Mouse (Mus musculus): ENCODE results near the gene Tgm2. TPM values are rescaled to one million over a fixed set of nuclear protein-coding genes. Genes with fewer than 3 reads are reported as not detected.

The Tgm2 gene
- polyA plus RNA-seq, 1 experiment: 9.5 TPM

GRCm38 (mm10) chr2:158080622-158081241 lies 65.5 kb downstream of the Tgm2 start:
- Histone ChIP-seq H3K4me3 (ENCODE audit: control insufficient read depth, low read depth, low read length) (no peak overlapping the region), H3K27me3 (ENCODE audit: control insufficient read depth, insufficient read depth, low read length) (no peaks in the 10 kb centered on the region), H3K36me3 (ENCODE audit: control insufficient read depth, insufficient read depth, low read length) (no peaks in the 10 kb centered on the region), H3K4me1 (ENCODE audit: control insufficient read depth, insufficient read depth, low read length) (peaks cover 5% of the 10 kb centered on the region; the same call in 1 of the 2 replicates), H3K27ac (ENCODE audit: control insufficient read depth, insufficient read depth, low read depth, low read length) (no peak overlapping the region)
- TF ChIP-seq POLR2A (IDR thresholded peaks at IDR 0.05; ENCODE audit: control insufficient read depth, low read depth, low read length) (no peak), CTCF (IDR thresholded peaks at IDR 0.05; ENCODE audit: control insufficient read depth, insufficient read depth, insufficient replicate concordance, low read depth, low read length) (no peak)

- Histone ChIP-seq H3K27ac (ENCODE audit: control insufficient read depth, insufficient read depth, low read depth, low read length) (no peak overlapping the region), H3K27me3 (ENCODE audit: control insufficient read depth, insufficient read depth, low read length) (no peaks in the 10 kb centered on the region)
These were observed 66.3 kb downstream of the Tgm2 start for GRCm38 (mm10) chr2:158079843-158080395.

GRCm38 (mm10) chr2:158078971-158079370 lies 67.3 kb downstream of the Tgm2 start:
- Histone ChIP-seq H3K4me3 (ENCODE audit: control insufficient read depth, low read depth, low read length) (no peak overlapping the region), H3K27me3 (ENCODE audit: control insufficient read depth, insufficient read depth, low read length) (no peaks in the 10 kb centered on the region), H3K36me3 (ENCODE audit: control insufficient read depth, insufficient read depth, low read length) (no peaks in the 10 kb centered on the region; the same call in 1 of the 2 replicates), H3K4me1 (ENCODE audit: control insufficient read depth, insufficient read depth, low read length) (peaks cover 5% of the 10 kb centered on the region; the same call in 1 of the 2 replicates), H3K27ac (ENCODE audit: control insufficient read depth, insufficient read depth, low read depth, low read length) (no peak overlapping the region)
- TF ChIP-seq CTCF (IDR thresholded peaks at IDR 0.05; ENCODE audit: control insufficient read depth, insufficient read depth, insufficient replicate concordance, low read depth, low read length): no peak
- no peak for TF ChIP-seq POLR2A (IDR thresholded peaks at IDR 0.05; ENCODE audit: control insufficient read depth, low read depth, low read length)

More at GRCm38 (mm10) chr2:158079843-158080395, 66.3 kb downstream of the Tgm2 start:
- no peaks in the 10 kb centered on the region; the same call in 1 of the 2 replicates for H3K36me3 ChIP-seq (ENCODE audit: control insufficient read depth, insufficient read depth, low read length)
- no peak overlapping the region for H3K4me3 ChIP-seq (ENCODE audit: control insufficient read depth, low read depth, low read length)
- no peak for TF ChIP-seq POLR2A (IDR thresholded peaks at IDR 0.05; ENCODE audit: control insufficient read depth, low read depth, low read length)
- peak; percentile 29; the same call in 1 of the 2 replicates for TF ChIP-seq CTCF (IDR thresholded peaks at IDR 0.05; ENCODE audit: control insufficient read depth, insufficient read depth, insufficient replicate concordance, low read depth, low read length)
- peaks cover 5% of the 10 kb centered on the region; the same call in 1 of the 2 replicates for H3K4me1 ChIP-seq (ENCODE audit: control insufficient read depth, insufficient read depth, low read length)

GRCm38 (mm10) chr2:158077981-158078380 lies 68.3 kb downstream of the Tgm2 start:
- Histone ChIP-seq H3K36me3 (ENCODE audit: control insufficient read depth, insufficient read depth, low read length) (no peaks in the 10 kb centered on the region; the same call in 1 of the 2 replicates), H3K27ac (ENCODE audit: control insufficient read depth, insufficient read depth, low read depth, low read length) (no peak overlapping the region), H3K27me3 (ENCODE audit: control insufficient read depth, insufficient read depth, low read length) (no peaks in the 10 kb centered on the region), H3K4me3 (ENCODE audit: control insufficient read depth, low read depth, low read length) (no peak overlapping the region), H3K4me1 (ENCODE audit: control insufficient read depth, insufficient read depth, low read length) (peaks cover 5% of the 10 kb centered on the region; the same call in 1 of the 2 replicates)
- TF ChIP-seq POLR2A (IDR thresholded peaks at IDR 0.05; ENCODE audit: control insufficient read depth, low read depth, low read length) (no peak), CTCF (IDR thresholded peaks at IDR 0.05; ENCODE audit: control insufficient read depth, insufficient read depth, insufficient replicate concordance, low read depth, low read length) (no peak)

- TF ChIP-seq POLR2A (IDR thresholded peaks at IDR 0.05; ENCODE audit: control insufficient read depth, low read depth, low read length) (no peak), CTCF (IDR thresholded peaks at IDR 0.05; ENCODE audit: control insufficient read depth, insufficient read depth, insufficient replicate concordance, low read depth, low read length) (no peak)
- Histone ChIP-seq H3K27ac (ENCODE audit: control insufficient read depth, insufficient read depth, low read depth, low read length) (no peak overlapping the region), H3K4me3 (ENCODE audit: control insufficient read depth, low read depth, low read length) (no peak overlapping the region), H3K4me1 (ENCODE audit: control insufficient read depth, insufficient read depth, low read length) (peaks cover 5% of the 10 kb centered on the region; the same call in 1 of the 2 replicates), H3K27me3 (ENCODE audit: control insufficient read depth, insufficient read depth, low read length) (no peaks in the 10 kb centered on the region), H3K36me3 (ENCODE audit: control insufficient read depth, insufficient read depth, low read length) (no peaks in the 10 kb centered on the region; the same call in 1 of the 2 replicates)
These were observed 69.5 kb downstream of the Tgm2 start for GRCm38 (mm10) chr2:158076690-158077089.

- TF ChIP-seq CTCF (IDR thresholded peaks at IDR 0.05; ENCODE audit: control insufficient read depth, insufficient read depth, insufficient replicate concordance, low read depth, low read length) (no peak), POLR2A (IDR thresholded peaks at IDR 0.05; ENCODE audit: control insufficient read depth, low read depth, low read length) (no peak)
- Histone ChIP-seq H3K4me1 (ENCODE audit: control insufficient read depth, insufficient read depth, low read length) (peaks cover 2% of the 10 kb centered on the region; the same call in 1 of the 2 replicates), H3K27me3 (ENCODE audit: control insufficient read depth, insufficient read depth, low read length) (no peaks in the 10 kb centered on the region), H3K27ac (ENCODE audit: control insufficient read depth, insufficient read depth, low read depth, low read length) (no peak overlapping the region), H3K36me3 (ENCODE audit: control insufficient read depth, insufficient read depth, low read length) (no peaks in the 10 kb centered on the region; the same call in 1 of the 2 replicates), H3K4me3 (ENCODE audit: control insufficient read depth, low read depth, low read length) (no peak overlapping the region)
These were observed 71.4 kb downstream of the Tgm2 start for GRCm38 (mm10) chr2:158074835-158075234.

GRCm38 (mm10) chr2:158071633-158071995 lies 74.6 kb downstream of the Tgm2 start:
- no peak overlapping the region for H3K27ac ChIP-seq (ENCODE audit: control insufficient read depth, insufficient read depth, low read depth, low read length)
- H3K4me1 ChIP-seq (ENCODE audit: control insufficient read depth, insufficient read depth, low read length): no peaks in the 10 kb centered on the region
- TF ChIP-seq POLR2A (IDR thresholded peaks at IDR 0.05; ENCODE audit: control insufficient read depth, low read depth, low read length) (no peak), CTCF (IDR thresholded peaks at IDR 0.05; ENCODE audit: control insufficient read depth, insufficient read depth, insufficient replicate concordance, low read depth, low read length) (no peak)
- no peaks in the 10 kb centered on the region; the same call in 1 of the 2 replicates for H3K36me3 ChIP-seq (ENCODE audit: control insufficient read depth, insufficient read depth, low read length)
- no peaks in the 10 kb centered on the region for H3K27me3 ChIP-seq (ENCODE audit: control insufficient read depth, insufficient read depth, low read length)
- no peak overlapping the region for H3K4me3 ChIP-seq (ENCODE audit: control insufficient read depth, low read depth, low read length)

All from testis, adult 2 months (tissue).